8 mouse cellular contexts compared by ENCODE assay signal in genomic region chr8:83875656-83876040, GRCm38 (mm10). TPM values are rescaled to one million over a fixed set of nuclear protein-coding genes. Genes with fewer than 3 reads are reported as not detected.
DNase-seq lines count a peak whose midpoint lies in the region; ATAC-seq and TF ChIP-seq lines count a peak whose summit lies in the region.

No protein-coding gene starts in this region.

- H3K27ac ChIP-seq in cortical plate, adult 2 months (ENCODE audit: insufficient read depth, low read length), result no peak overlapping the region
- H3K27ac ChIP-seq in liver, embryonic 14.5 days, result no peak overlapping the region

- peaks cover 43% of the 10 kb centered on the region for H3K27me3 ChIP-seq in liver, embryonic 14.5 days (ENCODE audit: control insufficient read depth, insufficient read depth, low read length)

- peak overlapping the region; percentile 62 for H3K4me2 ChIP-seq in liver, embryonic 14.5 days (ENCODE audit: low read depth)

- TF ChIP-seq CTCF in cortical plate, adult 2 months (IDR thresholded peaks at IDR 0.05; ENCODE audit: extremely low read depth, insufficient read depth, low read length), result no peak
- TF ChIP-seq CTCF in liver, embryonic 14.5 days (IDR thresholded peaks at IDR 0.05; ENCODE audit: low read depth), result no peak

- no peaks in the 10 kb centered on the region for H3K4me1 ChIP-seq in cortical plate, adult 2 months (ENCODE audit: control insufficient read depth, insufficient read depth, low read length)
- H3K4me1 ChIP-seq in liver, embryonic 14.5 days (replicated peaks; ENCODE audit: control insufficient read depth in 2 of 2, insufficient read depth in 2 of 2, low read length in 1 of 2), result no peaks in the 10 kb centered on the region

- H3K36me3 ChIP-seq in liver, embryonic 14.5 days (replicated peaks; ENCODE audit: control insufficient read depth, insufficient read depth, low read depth), result no peaks in the 10 kb centered on the region

- under 1% methylated on average over 10 of the region's 11 CpGs for WGBS in liver, embryonic 14.5 days (ENCODE audit: insufficient replicate concordance)

- no peak for TF ChIP-seq EP300 in liver, embryonic 14.5 days (IDR thresholded peaks at IDR 0.05; ENCODE audit: low read depth)

- H3K4me3 ChIP-seq in cortical plate, adult 2 months (ENCODE audit: insufficient read depth, low read length), result peak overlapping the region; percentile 53
- peak overlapping the region in 1 of 2 experiments; percentile 48; a peak in 2 of 4 replicates for H3K4me3 ChIP-seq in liver, embryonic 14.5 days (ENCODE audit: insufficient read depth in 1 of 2, low read depth in 2 of 2, low read length in 2 of 2)

- H3K9ac ChIP-seq in liver, embryonic 14.5 days (replicated peaks), result no peak overlapping the region

- no peaks in the 10 kb centered on the region for H3K9me3 ChIP-seq in liver, embryonic 14.5 days (ENCODE audit: control insufficient read depth, low read length)

- peak; percentile 49 to 71 for DNase-seq in left cerebral cortex, adult 18-20 months (ENCODE audit: low spot score in 2 of 2)
- no peak for DNase-seq in left cerebral cortex, adult 11 months (ENCODE audit: low spot score)
- DNase-seq in heart, postnatal 4 days, result peak; percentile 18
- DNase-seq in liver, embryonic 14.5 days (ENCODE audit: low read depth in 3 of 3, low spot score in 3 of 3), result no peak
- peak; percentile 44 for DNase-seq in right cerebral cortex, postnatal 14 days
- DNase-seq in thymus, postnatal 14 days, result no peak

- no peak for TF ChIP-seq POLR2A in cortical plate, adult 2 months (IDR thresholded peaks at IDR 0.05; ENCODE audit: extremely low read depth, insufficient read depth, low read length)

- no peak for ATAC-seq in liver, embryonic 14.5 days (ENCODE audit: insufficient read depth)
- ATAC-seq in monocyte, adult 5-6 weeks (replicated peaks; ENCODE audit: insufficient number of reproducible peaks, low FRiP score, low TSS enrichment, poor library complexity, severe bottlenecking), result no peak

RNA-seq across cellular contexts. Expression of gene Adgrl1, which starts 24.3 kb away (rescaled TPM):
- total RNA-seq in left cerebral cortex, adult 18-20 months (2021), result 100 to 1,000 TPM; 348 to 367 TPM
- 236 and 241 TPM in 2 replicates for polyA plus RNA-seq in cortical plate, adult 2 months (2012; rRNA removed)
- total RNA-seq in heart, postnatal 4 days (2021), result 10 to 100 TPM; 37.5 to 39.8 TPM
- 4.5 and 6.1 TPM in 2 replicates for polyA plus RNA-seq in liver, embryonic 14.5 days (2012; rRNA removed)
- 1.2 and 1.7 TPM in 2 replicates for polyA plus RNA-seq in liver, embryonic 14.5 days (2014; fragmentation: Nextera tagmentation; extraction: Ambion mirVana)
- 0.53 to 4.7 TPM (median 1.5 TPM) in 3 replicates for total RNA-seq in monocyte, adult 5-6 weeks (2017)

Comparison
In these comparisons a context has a peak if more than half of its experiments do, and no peak if none do; other contexts are left out.
1. DNase-seq: peak in left cerebral cortex, adult 18-20 months (2 of 2), heart, postnatal 4 days (single experiment) and right cerebral cortex, postnatal 14 days (single experiment); none in left cerebral cortex, adult 11 months (single experiment), liver, embryonic 14.5 days (0 of 3) and thymus, postnatal 14 days (single experiment).